Mouse (Mus musculus): ENCODE data around the gene Tpo. TPM values are rescaled to one million over a fixed set of nuclear protein-coding genes. Genes with fewer than 3 reads are reported as not detected.

Tpo gene
- not detected in 2 replicates for polyA plus RNA-seq (2012; ENCODE audit: low replicate concordance)

GRCm38 (mm10) chr12:30132524-30132923 lies at the start of gene Tpo:
Gene Tpo, minus strand, starts transcription at chr12:30132624.

Other genes starting within 250 kb of the Tpo start
- gene Pxdn, start 195.0 kb downstream of the Tpo start, polyA plus RNA-seq (2012; ENCODE audit: low replicate concordance) = 0.09 and 0.52 TPM in 2 replicates
- 0.57 TPM in 1 of 2 replicates, not detected in the other for gene Sntg2, start 240.8 kb upstream of the Tpo start, polyA plus RNA-seq (2012; ENCODE audit: low replicate concordance)

All from leukemia stem cell, adult 10-12 weeks (primary cell).